Mouse (Mus musculus) midbrain, embryonic 11.5 days (tissue): ENCODE measurements around the gene Tpcn2. TPM values are rescaled to one million over a fixed set of nuclear protein-coding genes. Genes with fewer than 3 reads are reported as not detected.

Experiments
- ATAC-seq: fragments of 200-750 bp; cut with Nextera tagmentation; 2 replicates; pipeline ENCODE4 v1.8.0; 2017; ENCODE audit warnings: moderate TSS enrichment, moderate library complexity; ENCODE audit not compliant: low FRiP score
- DNase-seq: peaks from one replicate; pipeline ENCODE4 v3.0.0; 2015; ENCODE audit warnings: low spot score; ENCODE audit errors: missing footprints
- H3K27ac ChIP-seq: fragments of 300-500 bp; sonication (generic); 2 replicates; pipeline ENCODE4 v1.5.1; 2014; ENCODE audit warnings: low read depth, low read length
- H3K27me3 ChIP-seq: fragments of 300-500 bp; sonication (generic); 2 replicates; pipeline ENCODE4 v1.6.1; 2014; ENCODE audit warnings: mild to moderate bottlenecking, low read length, moderate library complexity, mixed read lengths; ENCODE audit not compliant: control insufficient read depth, insufficient read depth
- H3K36me3 ChIP-seq: fragments of 300-500 bp; sonication (generic); 2 replicates; pipeline ENCODE4 v1.6.1; 2014; ENCODE audit warnings: mild to moderate bottlenecking, low read length, moderate library complexity, mixed read lengths; ENCODE audit not compliant: control insufficient read depth, insufficient read depth
- H3K4me1 ChIP-seq: fragments of 300-500 bp; sonication (generic); 2 replicates; pipeline ENCODE4 v1.6.1; 2014; ENCODE audit warnings: low read length; ENCODE audit not compliant: control insufficient read depth, insufficient read depth
- H3K4me2 ChIP-seq: fragments of 300-500 bp; sonication (generic); 2 replicates; pipeline ENCODE4 v1.6.1; 2014; ENCODE audit warnings: mild to moderate bottlenecking, moderate library complexity
- H3K4me3 ChIP-seq: fragments of 300-500 bp; sonication (generic); 2 replicates; pipeline ENCODE4 v1.5.1; 2014; ENCODE audit warnings: low read depth, low read length
- H3K9ac ChIP-seq: fragments of 300-500 bp; sonication (generic); 2 replicates; pipeline ENCODE4 v1.6.1; 2014; ENCODE audit warnings: low read length
- H3K9me3 ChIP-seq: fragments of 300-500 bp; sonication (generic); 2 replicates; pipeline ENCODE4 v1.6.1; 2016; ENCODE audit warnings: low read length; ENCODE audit not compliant: control insufficient read depth
- WGBS: fragments of 180-500 bp; shearing (Covaris S2); extraction: QIAGEN DNeasy Blood & Tissue Kit; methylation state at CpG from one replicate; pipeline ENCODE4 v1.1.7; 2014; 5-methylcytosine and 5-hydroxymethylcytosine counted together
- polyA plus RNA-seq: library from polyadenylated mRNA; unstranded; fragments of >200 nt; fragmentation: Nextera tagmentation; extraction: Ambion mirVana; gene quantifications from 2 replicates; pipeline ENCODE4 v1.2.1, GENCODE M21; 2014

The Tpcn2 gene
- polyA plus RNA-seq, 1 experiment from 2014 or later = 1.9 TPM

DNA sequence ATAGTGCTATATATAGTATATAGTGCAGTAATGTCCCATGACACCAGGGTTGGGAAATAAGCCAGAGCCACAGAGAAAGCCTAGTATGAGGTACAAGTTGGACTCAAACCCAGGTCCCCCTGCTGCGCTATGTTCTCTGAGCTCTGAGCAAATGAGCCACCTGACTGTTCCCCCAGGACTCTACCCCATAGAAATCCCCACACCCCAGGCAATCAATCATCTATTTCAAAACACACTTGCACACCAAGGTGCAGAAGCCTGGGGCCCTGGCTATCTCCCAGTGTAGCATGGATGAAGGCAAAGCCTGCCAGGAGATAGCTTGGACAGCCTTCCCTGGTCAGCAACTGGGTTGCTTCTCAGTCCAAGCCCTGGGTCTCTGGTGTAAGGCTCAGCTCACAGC lies 27.7 kb downstream of the Tpcn2 start:
- Histone ChIP-seq H3K27ac (no peak overlapping the region), H3K4me2 (no peak overlapping the region), H3K4me3 (no peak overlapping the region), H3K9ac (no peak overlapping the region), H3K27me3 (no peaks in the 10 kb centered on the region), H3K9me3 (no peaks in the 10 kb centered on the region), H3K36me3 (no peaks in the 10 kb centered on the region), H3K4me1 (no peaks in the 10 kb centered on the region)
- ATAC-seq (no peak), DNase-seq (no peak)
- 100% methylated on average over 1 of the region's 1 CpGs for WGBS

DNA sequence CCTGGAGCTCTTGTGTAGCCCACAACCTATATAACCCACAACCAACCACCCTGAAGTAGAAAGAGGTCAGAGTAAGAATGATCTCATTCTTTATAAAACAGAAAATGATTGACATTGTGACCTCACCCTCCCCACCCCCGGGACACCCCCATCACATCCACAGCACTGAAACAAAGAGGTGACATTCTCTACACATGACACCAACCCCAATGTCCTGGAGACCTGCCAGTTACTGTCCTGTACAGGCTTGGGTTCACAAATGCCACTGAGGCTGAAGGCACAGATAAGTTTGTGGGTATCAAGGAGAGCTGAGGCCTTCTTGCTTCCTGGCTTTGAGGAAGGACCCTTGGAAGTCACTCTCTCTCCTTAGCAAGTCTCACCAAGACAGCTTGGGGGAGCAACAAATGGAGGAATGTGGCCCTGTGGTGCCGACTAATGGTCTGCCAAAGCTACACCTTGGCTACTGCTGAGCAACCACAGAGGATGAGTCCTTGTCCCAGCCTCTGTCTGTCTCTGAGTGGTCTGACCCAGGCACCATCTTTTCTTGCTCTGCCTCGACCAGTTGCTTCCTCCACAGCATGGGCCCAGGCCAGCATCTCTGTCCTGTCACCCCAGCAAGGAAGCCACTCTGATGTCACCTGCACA lies 29.7 kb downstream of the Tpcn2 start:
- H3K27me3 ChIP-seq = no peaks in the 10 kb centered on the region
- WGBS = 71% methylated on average over 3 of the region's 3 CpGs
- ATAC-seq (no peak), DNase-seq (no peak)
- no peaks in the 10 kb centered on the region for H3K4me1 ChIP-seq
- H3K27ac ChIP-seq = no peak overlapping the region
- no peak overlapping the region for H3K4me3 ChIP-seq
- H3K36me3 ChIP-seq = no peaks in the 10 kb centered on the region
- no peak overlapping the region for H3K9ac ChIP-seq
- no peak overlapping the region for H3K4me2 ChIP-seq
- H3K9me3 ChIP-seq = no peaks in the 10 kb centered on the region

DNA sequence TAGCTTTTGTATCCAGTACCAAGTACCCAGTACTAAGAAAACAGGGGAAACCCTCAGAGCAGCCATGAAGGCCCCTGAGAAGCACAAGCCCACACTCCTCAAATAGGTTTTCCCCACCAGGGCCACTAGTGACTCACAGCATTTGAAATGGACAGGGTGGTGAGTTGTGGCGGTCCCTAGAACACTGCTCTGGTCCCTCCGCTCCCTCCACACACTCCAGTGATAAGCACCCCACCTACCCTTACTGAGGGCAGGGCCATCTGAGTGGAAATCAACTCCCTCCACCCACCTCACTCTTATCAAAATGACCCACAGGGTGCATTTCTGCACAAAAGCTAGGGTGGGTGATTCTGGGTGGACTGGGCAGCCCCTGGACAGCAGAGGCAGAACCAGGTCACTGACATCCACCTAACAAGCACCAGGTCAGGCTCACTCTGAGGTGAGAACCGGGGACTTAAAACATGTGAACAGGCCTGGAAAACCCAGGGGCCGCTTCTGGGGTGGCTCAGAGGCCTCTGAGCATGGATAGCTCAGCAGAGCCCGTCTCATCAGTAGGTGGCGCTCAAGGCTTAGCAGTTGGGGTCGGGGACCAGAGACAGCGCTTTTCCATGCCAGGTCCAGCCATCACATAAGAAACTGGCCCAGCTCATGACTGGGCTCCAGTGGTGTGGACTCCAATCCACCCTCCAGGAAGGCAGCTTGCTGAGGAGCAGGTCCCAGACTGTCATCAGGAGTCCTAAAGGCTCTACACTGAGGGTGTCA lies 30.9 kb downstream of the Tpcn2 start:
- H3K4me2 ChIP-seq = no peak overlapping the region
- no peaks in the 10 kb centered on the region for H3K9me3 ChIP-seq
- no peaks in the 10 kb centered on the region for H3K36me3 ChIP-seq
- 0 out of 2 replicates have a peak overlapping the region, but pooled peaks have one; percentile 12 for H3K9ac ChIP-seq
- DNase-seq (peak; percentile 98), ATAC-seq (peak; percentile 84)
- whole genome bisulfite sequencing = 25% methylated on average over 8 of the region's 8 CpGs
- H3K4me3 ChIP-seq = no peak overlapping the region
- H3K27ac ChIP-seq = no peak overlapping the region
- H3K27me3 ChIP-seq = no peaks in the 10 kb centered on the region
- H3K4me1 ChIP-seq = no peaks in the 10 kb centered on the region

DNA sequence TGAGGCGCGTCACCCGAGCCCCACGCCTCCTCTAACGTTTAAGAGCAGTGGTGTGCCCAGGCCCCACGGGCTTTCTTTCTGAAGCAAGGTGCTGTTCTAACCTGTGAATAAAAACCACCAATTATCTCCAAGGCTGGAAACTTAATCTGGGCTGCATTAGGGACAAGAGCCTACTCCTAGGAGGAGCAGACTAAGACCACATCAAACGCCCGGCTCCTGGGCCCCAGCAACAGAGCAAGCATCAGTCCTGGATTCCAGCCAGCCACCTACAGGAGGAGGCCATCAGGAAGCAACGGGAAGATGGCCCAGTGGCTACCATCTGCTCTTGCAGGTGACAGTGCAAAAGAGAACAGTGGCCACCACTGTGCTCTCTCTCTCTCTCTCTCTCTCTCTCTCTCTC lies 33.6 kb downstream of the Tpcn2 start:
- Histone ChIP-seq H3K4me2 (no peak overlapping the region), H3K27me3 (no peaks in the 10 kb centered on the region), H3K4me3 (no peak overlapping the region), H3K27ac (no peak overlapping the region), H3K36me3 (no peaks in the 10 kb centered on the region), H3K9ac (no peak overlapping the region), H3K4me1 (no peaks in the 10 kb centered on the region), H3K9me3 (no peaks in the 10 kb centered on the region)
- ATAC-seq (no peak), DNase-seq (no peak)
- WGBS = 81% methylated on average over 9 of the region's 9 CpGs

DNA sequence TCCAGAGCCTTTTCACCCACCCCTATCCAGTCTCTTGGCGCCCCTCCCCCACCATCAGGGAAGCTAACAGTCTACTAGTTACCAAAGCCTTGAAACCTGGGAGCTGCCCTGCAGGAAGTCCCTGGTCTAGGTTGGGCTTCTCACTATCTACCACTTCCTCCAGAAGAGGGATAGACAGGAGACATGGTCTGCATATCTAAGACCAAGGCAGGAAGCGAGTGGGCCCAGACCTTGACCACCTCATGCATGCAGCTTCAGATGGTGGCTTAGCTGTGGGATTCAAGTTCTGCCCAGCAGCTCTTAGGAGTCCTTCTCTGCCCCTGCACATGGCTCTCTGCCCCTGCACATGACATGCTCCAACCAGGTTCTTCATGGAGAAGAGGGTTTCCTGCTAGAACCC lies 34.9 kb downstream of the Tpcn2 start:
- H3K36me3 ChIP-seq = no peaks in the 10 kb centered on the region
- 84% methylated on average over 2 of the region's 2 CpGs for WGBS
- no peak overlapping the region for H3K9ac ChIP-seq
- H3K27me3 ChIP-seq = no peaks in the 10 kb centered on the region
- no peaks in the 10 kb centered on the region for H3K9me3 ChIP-seq
- no peak overlapping the region for H3K4me2 ChIP-seq
- DNase-seq = no peak
- H3K4me1 ChIP-seq = no peaks in the 10 kb centered on the region
- no peak overlapping the region for H3K27ac ChIP-seq
- no peak overlapping the region for H3K4me3 ChIP-seq
- no peak for ATAC-seq

DNA sequence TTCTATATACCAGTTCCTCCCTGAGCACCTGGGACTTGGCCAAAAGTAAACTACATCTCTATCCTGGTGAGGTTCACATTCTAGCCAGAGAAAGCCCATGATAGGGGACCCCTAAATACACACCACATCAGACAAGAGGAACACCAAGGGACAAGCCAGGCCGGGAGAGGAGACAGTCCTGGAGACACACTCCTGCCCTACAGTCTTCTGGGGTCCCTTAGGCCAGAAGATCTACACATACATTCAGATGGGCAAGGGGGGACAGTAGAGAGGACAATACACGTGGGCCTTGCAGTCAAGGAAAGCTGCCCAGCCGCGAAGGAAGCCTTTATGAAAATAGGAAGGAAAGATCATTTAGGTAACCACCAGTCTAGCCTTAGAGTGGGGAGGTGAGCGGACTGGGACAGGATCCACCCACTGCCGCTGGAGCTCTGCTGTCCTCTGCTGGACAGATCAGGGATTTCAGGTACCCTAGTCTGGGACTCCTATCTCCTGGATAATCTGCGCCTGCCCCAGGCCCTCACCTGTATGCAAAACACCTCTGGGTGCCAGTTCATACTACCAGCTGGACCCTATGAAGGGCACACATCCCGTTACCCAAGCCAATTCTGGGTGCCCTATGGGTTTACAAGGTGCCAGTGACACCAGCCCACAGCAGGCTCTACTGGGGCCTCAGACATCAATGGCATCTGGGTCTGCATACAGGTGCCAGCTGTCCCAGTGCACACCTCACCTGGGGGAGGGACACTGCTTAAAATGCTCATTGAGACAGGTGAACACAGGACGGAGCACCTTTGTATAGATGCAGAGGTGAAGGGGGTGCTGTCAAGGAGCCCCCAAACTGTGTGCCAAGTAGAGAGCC lies 40.7 kb downstream of the Tpcn2 start:
- Histone ChIP-seq H3K27ac (no peak overlapping the region), H3K4me1 (no peaks in the 10 kb centered on the region), H3K27me3 (no peaks in the 10 kb centered on the region), H3K36me3 (no peaks in the 10 kb centered on the region), H3K4me3 (no peak overlapping the region), H3K9me3 (no peaks in the 10 kb centered on the region; the same call in 1 of the 2 replicates), H3K4me2 (no peak overlapping the region), H3K9ac (no peak overlapping the region)
- DNase-seq (peak; percentile 98), ATAC-seq (peak; percentile 85)
- WGBS = 13% methylated on average over 9 of the region's 9 CpGs

DNA sequence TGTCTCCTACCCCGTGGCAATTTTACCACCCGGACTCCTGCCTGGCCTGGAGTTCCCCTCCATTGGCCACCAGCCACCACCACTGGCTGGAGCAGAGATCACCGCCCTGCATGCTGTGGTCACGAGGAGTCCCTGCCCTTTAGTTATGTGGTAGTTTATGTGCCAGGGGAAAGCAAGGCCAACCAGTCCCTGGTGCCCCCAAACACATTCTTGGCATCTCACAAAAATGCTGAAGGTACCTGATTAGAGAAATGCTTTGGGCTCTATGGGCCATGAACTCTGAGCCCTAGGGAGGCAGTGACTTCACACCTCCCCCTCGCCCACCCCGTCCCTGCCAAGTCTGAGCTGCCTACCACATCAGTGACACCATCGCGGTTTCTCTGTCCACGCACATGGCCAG lies 41.8 kb downstream of the Tpcn2 start:
- no peak for ATAC-seq
- no peaks in the 10 kb centered on the region; the same call in 1 of the 2 replicates for H3K9me3 ChIP-seq

DNA sequence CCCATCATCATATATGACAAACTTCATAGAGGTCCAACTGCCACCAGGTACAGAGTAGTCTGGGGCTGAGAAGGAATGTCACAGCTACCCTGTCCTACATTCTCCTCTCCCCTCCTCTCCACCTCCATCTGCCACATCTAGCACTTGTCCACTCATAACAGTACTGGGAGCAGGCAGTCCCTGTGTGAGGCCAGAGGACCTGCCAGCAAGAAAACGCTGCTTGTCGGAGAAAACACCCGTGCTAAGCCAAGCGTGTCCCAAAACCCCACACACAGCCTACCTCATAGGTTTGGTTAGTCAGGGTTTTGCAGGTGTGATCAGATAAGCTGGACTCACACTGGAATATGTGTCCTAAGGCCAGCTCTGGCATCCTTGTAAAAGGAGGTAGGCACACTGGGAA lies 42.9 kb downstream of the Tpcn2 start:
- WGBS = 83% methylated on average over 4 of the region's 4 CpGs
- H3K27ac ChIP-seq = no peak overlapping the region
- no peak for ATAC-seq

More for the DNA sequence above, 41.8 kb downstream of the Tpcn2 start:
- H3K9ac ChIP-seq = no peak overlapping the region
- H3K4me1 ChIP-seq = no peaks in the 10 kb centered on the region
- no peak overlapping the region for H3K4me2 ChIP-seq
- H3K27me3 ChIP-seq = no peaks in the 10 kb centered on the region
- no peaks in the 10 kb centered on the region for H3K36me3 ChIP-seq
- DNase-seq = no peak
- H3K4me3 ChIP-seq = no peak overlapping the region
- no peak overlapping the region for H3K27ac ChIP-seq
- WGBS = 81% methylated on average over 9 of the region's 9 CpGs

More for the DNA sequence above, 42.9 kb downstream of the Tpcn2 start:
- no peak for DNase-seq
- H3K27me3 ChIP-seq = no peaks in the 10 kb centered on the region
- no peak overlapping the region for H3K4me2 ChIP-seq
- no peak overlapping the region for H3K9ac ChIP-seq
- H3K9me3 ChIP-seq = no peaks in the 10 kb centered on the region; the same call in 1 of the 2 replicates
- H3K4me1 ChIP-seq = no peaks in the 10 kb centered on the region
- no peaks in the 10 kb centered on the region for H3K36me3 ChIP-seq
- no peak overlapping the region for H3K4me3 ChIP-seq
